Mouse (Mus musculus): Measurements from ENCODE around the gene Nedd4.
"Not testable (repeated sequence)": the region's sequence is repeated elsewhere in the genome, so short reads cannot be mapped to it uniquely, and the experiment has no call there.

The Nedd4 gene

DNA sequence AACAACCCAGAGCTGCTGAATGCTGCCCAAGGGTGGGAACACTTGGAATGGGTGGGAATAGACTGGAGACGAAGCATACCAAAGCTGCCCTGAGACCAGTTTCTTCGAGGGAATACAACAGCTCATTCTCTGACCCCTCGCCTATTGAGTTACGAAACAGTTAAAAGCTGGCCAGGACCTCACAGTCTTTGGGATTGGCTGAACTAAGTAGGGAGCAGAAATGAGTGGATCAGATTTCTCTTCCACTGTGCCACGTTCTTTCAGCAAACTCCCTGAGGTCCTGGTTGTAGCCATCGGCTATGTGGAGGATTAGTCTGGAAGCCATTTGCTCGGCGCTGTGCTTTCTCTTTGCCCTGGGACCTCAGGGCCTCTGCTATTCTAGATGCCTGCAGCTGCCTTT, 9.2 kb upstream of the Nedd4 start:
- peak; percentile 76 for DNase-seq (ENCODE audit: inconsistent ontology term)

GRCm38 (mm10) chr9:72653533-72653932, 8.6 kb upstream of the Nedd4 start:
- no peak for DNase-seq (ENCODE audit: inconsistent ontology term)

- DNase-seq (ENCODE audit: inconsistent ontology term) = no peak
Measured at GRCm38 (mm10) chr9:72654593-72655242, 7.4 kb upstream of the Nedd4 start.

DNA sequence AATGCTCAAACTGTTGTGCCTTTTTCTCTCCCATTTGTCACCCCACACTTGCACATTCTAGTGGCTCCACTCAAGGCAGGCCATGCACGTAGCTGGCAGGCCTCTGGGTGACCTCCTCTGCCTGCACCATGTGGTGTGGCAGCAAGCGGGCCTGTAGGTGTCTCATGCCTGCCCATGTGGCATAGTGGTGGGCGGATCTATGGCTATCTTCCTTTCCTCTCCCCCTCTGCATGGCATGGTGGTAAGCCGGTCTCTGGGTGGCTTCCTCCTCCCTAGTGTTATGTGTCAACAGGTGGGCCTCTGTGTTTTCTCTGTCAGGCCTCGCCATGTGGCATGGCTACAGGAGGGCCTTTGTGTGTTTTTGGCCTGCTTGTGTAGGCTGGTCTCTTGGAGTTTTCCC, 6.5 kb upstream of the Nedd4 start:
- no peak for DNase-seq (ENCODE audit: inconsistent ontology term)

GRCm38 (mm10) chr9:72656491-72656890, 5.7 kb upstream of the Nedd4 start:
- no peak for DNase-seq (ENCODE audit: inconsistent ontology term)

DNA sequence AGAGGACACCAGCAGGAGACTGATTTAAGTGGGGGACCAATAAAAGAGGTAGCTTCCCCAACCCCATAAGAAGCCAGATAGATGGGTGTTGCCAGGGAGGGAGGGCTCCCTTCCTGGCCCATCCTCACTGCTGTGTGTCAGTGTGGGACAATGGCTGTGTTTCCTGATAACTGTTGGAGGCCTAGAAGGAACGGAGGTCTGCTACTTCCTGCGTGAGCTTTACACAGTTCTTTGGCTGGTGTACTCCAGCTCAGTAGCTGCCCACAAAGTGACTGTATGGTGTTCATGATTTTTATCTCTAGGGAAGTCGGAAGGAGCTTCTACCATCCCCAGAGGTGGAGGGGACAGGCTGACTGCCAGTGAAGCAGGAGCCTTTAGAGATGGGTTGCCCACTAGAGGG, 5.2 kb upstream of the Nedd4 start:
- no peak for DNase-seq (ENCODE audit: inconsistent ontology term)

- no peak for DNase-seq (ENCODE audit: inconsistent ontology term)
Measured at GRCm38 (mm10) chr9:72657694-72658093, 4.5 kb upstream of the Nedd4 start.

- DNase-seq (ENCODE audit: inconsistent ontology term) = no peak
Measured at GRCm38 (mm10) chr9:72660139-72660538, 2.0 kb upstream of the Nedd4 start.

GRCm38 (mm10) chr9:72660911-72661310, 1.2 kb upstream of the Nedd4 start:
- no peak for DNase-seq (ENCODE audit: inconsistent ontology term)

GRCm38 (mm10) chr9:72661561-72661894, 618 bp upstream of the Nedd4 start:
- no peak for DNase-seq (ENCODE audit: inconsistent ontology term)

DNA sequence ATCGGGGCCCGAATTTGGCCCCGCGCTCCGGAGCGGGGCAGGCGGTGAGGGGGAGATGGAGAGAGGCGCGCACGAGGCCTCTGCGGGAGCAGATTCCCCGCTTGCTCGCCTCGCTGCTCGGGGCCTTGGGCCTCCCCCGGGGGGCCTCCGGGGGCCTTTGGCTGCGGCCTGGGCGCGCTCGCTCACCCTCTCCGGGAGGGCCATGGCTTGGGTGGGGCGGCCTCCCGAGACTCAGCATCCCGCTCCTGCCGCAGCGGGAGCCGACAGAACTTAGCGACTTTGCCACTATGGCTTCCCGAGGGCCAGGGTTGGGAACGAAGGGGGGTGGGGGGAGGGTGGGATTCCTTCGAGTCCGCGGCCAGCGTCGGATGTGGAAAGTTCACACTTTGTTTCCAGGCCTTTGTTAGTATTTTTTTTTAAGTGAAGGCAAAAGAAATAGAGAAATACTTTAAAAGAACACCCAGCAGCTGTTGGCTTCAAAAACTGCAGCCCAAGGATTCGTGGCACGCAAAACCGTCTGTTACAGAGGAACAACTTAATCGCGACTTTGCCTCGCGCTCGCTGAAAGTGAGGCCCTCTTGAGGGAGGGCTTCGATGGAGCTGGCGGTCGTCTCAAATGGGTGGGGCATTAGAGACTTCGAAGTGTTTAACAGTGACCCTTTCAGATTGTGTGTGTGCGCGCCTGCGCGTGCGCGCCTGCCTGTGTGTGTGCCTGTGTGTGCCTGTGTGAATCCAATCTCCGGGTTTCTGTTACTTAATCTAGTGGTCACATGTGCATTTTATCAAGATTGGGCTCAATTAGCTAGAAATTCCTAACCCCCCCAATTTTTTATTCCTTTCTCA, 766 bp downstream of the Nedd4 start:
- DNase-seq (ENCODE audit: inconsistent ontology term) = peak; percentile 86

- no peak for DNase-seq (ENCODE audit: inconsistent ontology term)
Measured at GRCm38 (mm10) chr9:72663534-72663918, 1.4 kb downstream of the Nedd4 start.

DNA sequence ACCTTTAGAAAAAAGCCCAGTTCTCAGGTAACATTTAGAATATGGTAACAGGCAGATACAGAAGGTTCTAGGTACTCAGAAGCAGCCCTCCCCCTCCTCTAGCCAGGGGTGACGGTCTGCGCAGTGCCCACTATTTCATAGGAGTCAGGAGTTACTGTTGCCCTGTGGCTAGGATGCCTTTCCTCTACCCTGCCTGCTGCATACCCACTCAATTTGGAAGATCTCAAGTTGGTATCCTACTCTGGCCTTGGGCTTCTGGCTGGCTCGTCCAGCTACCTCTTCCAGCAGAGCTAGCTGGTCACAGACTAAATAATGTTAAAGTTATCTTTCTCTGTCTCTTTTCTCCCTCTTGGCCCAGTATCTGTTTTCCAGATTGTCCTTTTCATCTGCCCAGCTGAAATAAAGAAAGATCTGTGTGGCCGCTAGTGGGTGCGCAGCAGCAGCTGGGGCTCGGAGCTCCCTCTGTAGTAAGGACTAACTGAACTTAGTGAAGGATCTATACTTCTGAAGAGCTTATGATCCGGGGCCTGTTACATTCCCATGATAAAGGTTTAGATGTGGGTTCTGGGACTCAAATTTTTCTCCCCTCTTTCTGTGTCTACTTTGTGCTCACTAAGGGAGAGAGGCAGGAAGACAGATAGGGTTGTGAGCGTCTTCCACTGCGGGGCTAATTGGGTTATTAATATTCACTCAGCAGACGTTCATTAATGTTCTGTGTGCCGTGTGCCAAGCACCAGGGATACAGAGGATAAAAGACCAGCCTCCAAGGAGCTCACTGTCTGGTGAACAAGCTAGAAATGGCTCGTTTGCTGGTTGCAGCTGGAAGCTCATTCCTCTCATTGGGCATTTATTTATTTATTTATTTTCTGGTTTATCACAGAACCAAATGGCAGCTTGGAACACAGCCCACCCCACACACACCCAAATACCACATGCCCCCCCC, 2.5 kb downstream of the Nedd4 start:
- peak; percentile 44 for DNase-seq (ENCODE audit: inconsistent ontology term)

DNA sequence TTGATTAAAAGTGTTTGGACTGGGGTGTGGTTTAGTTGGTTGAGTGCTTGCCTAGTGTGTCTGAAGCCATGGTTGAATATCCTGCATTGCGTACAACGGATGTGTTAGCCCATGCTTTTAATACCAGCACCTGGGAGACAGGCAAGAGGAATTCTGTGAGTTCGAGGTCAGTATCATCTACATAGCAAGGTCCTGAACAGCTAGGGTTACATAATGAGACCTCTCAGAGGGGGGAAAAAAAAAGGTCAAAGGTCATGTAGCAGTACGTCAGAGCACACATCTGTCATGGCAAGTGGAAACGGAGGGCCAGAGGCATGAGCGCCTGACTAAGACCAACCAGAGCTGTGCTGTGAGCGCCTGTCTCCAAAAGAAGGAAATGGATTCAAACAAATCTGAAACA, 3.4 kb downstream of the Nedd4 start:
- no peak for DNase-seq (ENCODE audit: inconsistent ontology term)

DNA sequence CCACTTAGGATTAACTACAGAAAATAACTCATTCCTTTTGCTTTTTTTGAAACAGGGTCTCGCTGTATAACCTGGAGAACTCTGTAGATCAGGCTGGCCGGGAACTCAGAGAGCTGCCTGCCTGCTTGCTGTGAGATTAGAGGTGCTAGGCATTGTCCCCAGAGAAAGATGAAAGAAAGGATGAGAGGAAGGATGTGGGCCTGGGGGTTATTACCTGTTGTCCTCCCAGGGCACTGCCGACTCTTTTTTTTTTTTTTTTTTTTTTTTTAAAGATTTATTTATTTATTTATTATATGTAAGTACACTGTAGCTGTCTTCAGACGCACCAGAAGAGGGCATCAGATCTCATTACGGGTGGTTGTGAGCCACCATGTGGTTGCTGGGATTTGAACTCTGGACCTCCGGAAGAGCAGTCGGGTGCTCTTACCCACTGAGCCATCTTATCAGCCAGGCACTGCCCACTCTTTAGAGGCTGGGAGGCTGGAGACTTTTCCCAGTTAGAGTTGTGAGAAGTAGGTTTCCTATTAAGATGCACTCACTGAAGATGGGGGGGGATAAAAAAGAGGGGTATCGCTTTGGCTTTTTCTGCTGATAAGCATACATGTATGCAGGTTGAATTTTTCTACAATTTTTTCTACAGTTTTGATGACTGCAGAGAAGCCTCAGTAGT, 4.3 kb downstream of the Nedd4 start:
- not testable (repeated sequence) for DNase-seq (ENCODE audit: inconsistent ontology term)

- DNase-seq (ENCODE audit: inconsistent ontology term) = no peak
Measured at GRCm38 (mm10) chr9:72667126-72667525, 5.0 kb downstream of the Nedd4 start.

DNA sequence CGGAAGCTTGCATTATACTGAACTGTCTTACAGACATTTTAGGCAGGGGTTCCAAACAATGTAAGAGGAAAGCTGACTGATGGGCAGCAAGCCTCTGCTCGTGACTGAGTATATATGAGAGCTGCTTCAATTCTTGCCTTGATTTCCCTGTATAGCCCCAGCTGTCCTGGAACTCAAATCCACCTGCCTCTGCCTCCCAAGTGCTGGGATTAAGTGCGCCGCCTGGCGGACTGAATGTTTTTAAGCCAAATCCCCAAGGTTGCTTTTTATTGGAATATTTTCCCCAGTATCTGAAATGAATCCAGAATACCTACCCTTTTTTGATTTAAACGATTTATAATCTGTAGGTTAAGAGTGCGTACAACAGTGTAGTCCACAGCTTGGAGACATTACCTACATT, 7.2 kb downstream of the Nedd4 start:
- DNase-seq (ENCODE audit: inconsistent ontology term) = no peak

DNA sequence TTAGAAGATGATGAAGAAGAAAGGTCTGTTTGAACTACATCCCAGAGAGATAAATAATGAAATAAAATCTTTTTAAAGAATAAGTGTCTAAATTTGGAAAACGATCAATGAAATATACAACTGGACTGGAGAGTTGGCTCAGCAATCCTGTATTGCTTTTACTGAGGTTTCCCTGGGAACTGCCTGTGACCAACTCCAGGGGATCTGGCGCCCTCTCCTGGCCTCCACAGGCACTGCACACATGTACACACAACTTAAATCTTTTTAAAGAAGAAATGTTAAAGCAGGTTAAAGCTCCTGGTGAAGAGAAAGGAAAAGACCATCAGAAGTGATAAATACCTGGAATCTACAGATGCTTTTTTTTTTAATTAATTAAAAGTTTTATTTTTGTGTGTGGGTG, 10.2 kb downstream of the Nedd4 start:
- peak; percentile 67 for DNase-seq (ENCODE audit: inconsistent ontology term)

GRCm38 (mm10) chr9:72674957-72675744, 13.0 kb downstream of the Nedd4 start:
- DNase-seq (ENCODE audit: inconsistent ontology term) = no peak

DNA sequence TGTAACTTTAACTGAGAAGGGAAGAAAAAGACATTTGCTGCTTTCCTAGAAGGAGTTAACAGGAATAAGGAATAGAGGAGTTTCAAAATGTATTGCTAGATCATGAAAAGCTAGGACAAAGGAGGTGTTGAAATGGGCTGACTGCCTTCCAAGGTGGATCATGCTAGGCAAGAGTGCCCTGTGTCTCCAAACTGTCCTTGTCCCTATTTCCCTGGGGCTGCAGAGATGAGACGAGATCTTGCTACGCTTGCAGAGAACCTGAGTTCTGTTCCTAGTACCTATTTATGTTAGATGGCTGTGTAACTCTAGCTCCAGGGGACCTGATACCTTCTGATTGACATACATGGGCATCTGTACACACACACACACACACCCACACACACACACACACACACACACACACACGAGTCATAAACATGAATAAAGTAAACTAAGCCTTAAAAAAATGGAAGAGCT, 13.6 kb downstream of the Nedd4 start:
- DNase-seq (ENCODE audit: inconsistent ontology term) = no peak

- DNase-seq (ENCODE audit: inconsistent ontology term) = no peak
Measured at GRCm38 (mm10) chr9:72677659-72678058, 15.5 kb downstream of the Nedd4 start.

Measured in Muller cell, postnatal 12 days (primary cell).